Mouse (Mus musculus) midbrain, postnatal 0 days (tissue): ENCODE measurements around the gene Myl12a. TPM values are rescaled to one million over a fixed set of nuclear protein-coding genes. Genes with fewer than 3 reads are reported as not detected.
"Not testable (repeated sequence)": the region's sequence is repeated elsewhere in the genome, so short reads cannot be mapped to it uniquely, and the experiment has no call there.

Source experiments
- ATAC-seq: fragments of 200-750 bp; cut with Nextera tagmentation; 2 replicates; pipeline ENCODE4 v1.8.0; 2017; ENCODE audit warnings: moderate number of reproducible peaks, mild to moderate bottlenecking, moderate TSS enrichment, moderate library complexity; ENCODE audit not compliant: low FRiP score
- DNase-seq: peaks from one replicate; pipeline ENCODE4 v3.0.0-alpha.2; 2015; ENCODE audit warnings: low spot score
- H3K27ac ChIP-seq: fragments of 300-500 bp; sonication (generic); 2 replicates; pipeline ENCODE4 v1.5.1; 2014; ENCODE audit warnings: low read depth, mild to moderate bottlenecking, low read length, mixed read lengths
- H3K27me3 ChIP-seq: fragments of 300-500 bp; sonication (generic); 2 replicates; pipeline ENCODE4 v1.6.1; 2014; ENCODE audit warnings: low read length, control low read depth, mixed read lengths; ENCODE audit not compliant: insufficient read depth
- H3K36me3 ChIP-seq: fragments of 300-500 bp; sonication (generic); 2 replicates; pipeline ENCODE4 v1.6.1; 2014; ENCODE audit warnings: low read length, control low read depth, mixed read lengths; ENCODE audit not compliant: insufficient read depth
- H3K4me1 ChIP-seq: fragments of 300-500 bp; sonication (generic); 2 replicates; pipeline ENCODE4 v1.6.1; 2014; ENCODE audit warnings: mild to moderate bottlenecking, control low read depth, antibody characterized with exemption, low read length, mixed read lengths; ENCODE audit not compliant: insufficient read depth
- H3K4me2 ChIP-seq: fragments of 300-500 bp; sonication (generic); 2 replicates; pipeline ENCODE4 v1.6.1; 2014; ENCODE audit warnings: low read depth, mild to moderate bottlenecking, low read length, mixed read lengths; ENCODE audit not compliant: poor library complexity, severe bottlenecking
- H3K4me3 ChIP-seq: fragments of 300-500 bp; sonication (generic); 2 replicates; pipeline ENCODE4 v1.5.1; 2014; ENCODE audit warnings: low read depth, mild to moderate bottlenecking, low read length, moderate library complexity
- H3K9ac ChIP-seq: fragments of 300-500 bp; sonication (generic); replicated peaks from 2 replicates; pipeline ENCODE4 v1.6.1; 2014; ENCODE audit warnings: mild to moderate bottlenecking, low read length, moderate library complexity, mixed read lengths; ENCODE audit not compliant: poor library complexity, severe bottlenecking
- H3K9me3 ChIP-seq: fragments of 300-500 bp; sonication (generic); 2 replicates; pipeline ENCODE4 v1.6.1; 2016; ENCODE audit warnings: low read length, control low read depth
- CTCF ChIP-seq: IDR thresholded peaks from 2 replicates; pipeline ENCODE4 v1.5.1; 2016; ENCODE audit warnings: antibody characterized with exemption, mild to moderate bottlenecking
- WGBS: fragments of 180-500 bp; shearing (Covaris S2); extraction: QIAGEN DNeasy Blood & Tissue Kit; methylation state at CpG from one replicate; pipeline ENCODE4 v1.1.7; 2014; 5-methylcytosine and 5-hydroxymethylcytosine counted together
- polyA plus RNA-seq: library from polyadenylated mRNA; unstranded; fragments of >200 nt; fragmentation: Nextera tagmentation; extraction: Ambion mirVana; gene quantifications from 2 replicates; pipeline ENCODE4 v1.2.1, GENCODE M21; 2015
- total RNA-seq: library from RNA; depleted of rRNA; stranded (reverse); fragments of >200 nt; gene quantifications from 2 replicates; pipeline ENCODE4 v1.2.3, GENCODE M21; 2014

Myl12a gene
- total and polyA plus RNA-seq, 2 experiments from 2014 or later: 40.9 to 65.3 TPM

DNA sequence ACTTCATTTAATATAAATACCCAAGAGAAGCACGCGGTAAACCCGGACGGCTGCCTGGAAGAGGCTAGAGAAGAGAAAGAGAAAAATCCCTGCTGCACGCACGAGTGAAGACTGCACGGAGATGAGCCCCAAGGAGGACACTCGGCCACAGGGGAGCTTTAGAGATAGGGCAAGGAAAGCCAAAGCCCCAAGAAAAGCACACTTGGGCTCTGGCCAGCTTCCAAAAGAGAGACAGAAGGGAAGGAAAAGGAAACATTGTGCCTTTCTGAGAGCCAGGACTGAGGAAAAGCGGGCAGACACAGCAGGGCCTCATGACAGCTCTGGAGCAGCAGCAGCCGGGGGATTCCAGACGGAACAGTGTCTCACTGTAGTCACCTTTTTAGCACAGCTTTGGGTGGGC, 31.5 kb downstream of the Myl12a start:
- no peak for TF ChIP-seq CTCF
- DNase-seq: peak; percentile 30

DNA sequence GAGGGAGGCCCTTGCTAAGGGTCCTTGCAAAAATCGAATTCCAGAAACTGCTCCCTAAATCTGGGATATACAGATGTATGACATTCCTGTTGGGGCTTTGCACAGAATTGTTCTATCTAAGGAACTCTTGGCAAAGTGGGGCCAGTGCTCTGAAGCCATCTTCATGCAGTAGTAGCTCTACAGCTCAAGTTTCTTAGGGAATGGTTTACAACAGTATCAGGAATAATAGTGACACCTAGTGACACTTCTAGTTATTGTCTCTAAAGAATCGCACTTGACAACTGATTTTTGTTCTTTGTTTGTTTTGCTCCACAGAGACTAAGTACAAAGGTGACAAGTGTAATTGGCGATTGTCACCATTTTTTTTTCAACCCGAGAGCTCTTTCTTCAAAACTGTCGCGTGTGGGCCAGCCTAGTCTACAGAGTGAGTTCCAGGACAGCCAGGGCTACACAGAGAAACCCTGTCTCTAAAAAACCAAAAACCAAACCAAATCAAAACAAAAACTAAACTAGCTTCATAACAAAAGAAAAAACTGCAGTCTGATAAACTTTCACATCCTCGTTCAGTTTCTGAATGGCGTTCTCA, 34.0 kb downstream of the Myl12a start:
- Histone ChIP-seq H3K27me3 (no peaks in the 10 kb centered on the region), H3K9me3 (no peaks in the 10 kb centered on the region), H3K4me1 (no peaks in the 10 kb centered on the region), H3K27ac (no peak overlapping the region), H3K36me3 (peaks cover 6% of the 10 kb centered on the region), H3K9ac (no peak overlapping the region), H3K4me2 (no peak overlapping the region), H3K4me3 (no peak overlapping the region)
- WGBS: 26% methylated on average over 8 of the region's 8 CpGs
- peak; percentile 83 for TF ChIP-seq CTCF
- DNase-seq: peak; percentile 84
- ATAC-seq: no peak

More for the DNA sequence above, 31.5 kb downstream of the Myl12a start:
- Histone ChIP-seq H3K27me3 (no peaks in the 10 kb centered on the region), H3K4me3 (no peak overlapping the region), H3K9ac (no peak overlapping the region), H3K4me1 (no peaks in the 10 kb centered on the region), H3K36me3 (peaks cover 21% of the 10 kb centered on the region), H3K4me2 (no peak overlapping the region), H3K9me3 (no peaks in the 10 kb centered on the region), H3K27ac (no peak overlapping the region)
- no peak for ATAC-seq
- WGBS: 46% methylated on average over 11 of the region's 11 CpGs

DNA sequence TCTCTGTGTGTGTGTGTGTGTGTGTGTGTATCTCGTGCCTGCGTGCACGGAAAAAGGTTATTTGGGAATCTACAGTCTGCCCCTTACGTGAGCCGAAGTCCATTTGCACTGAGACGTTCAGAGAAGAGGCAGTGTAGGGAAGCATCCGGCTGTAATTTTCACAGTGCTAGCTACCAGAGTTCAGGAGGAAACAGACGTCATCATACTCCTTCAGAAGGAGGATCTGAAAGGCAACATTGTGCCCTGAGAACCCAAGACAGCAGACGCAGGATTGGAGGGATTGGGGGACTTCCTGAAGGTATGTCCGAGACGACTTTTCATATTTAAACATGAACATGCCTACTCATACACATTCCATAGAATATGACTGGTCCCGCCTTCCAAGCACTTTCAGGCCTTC, 35.0 kb downstream of the Myl12a start:
- H3K9ac ChIP-seq: no peak overlapping the region
- H3K27ac ChIP-seq: no peak overlapping the region
- no peaks in the 10 kb centered on the region for H3K9me3 ChIP-seq
- no peaks in the 10 kb centered on the region for H3K36me3 ChIP-seq
- no peak for DNase-seq
- ATAC-seq: no peak
- WGBS: 40% methylated on average over 12 of the region's 12 CpGs
- TF ChIP-seq CTCF: no peak
- no peaks in the 10 kb centered on the region for H3K27me3 ChIP-seq
- H3K4me2 ChIP-seq: no peak overlapping the region
- H3K4me1 ChIP-seq: no peaks in the 10 kb centered on the region
- H3K4me3 ChIP-seq: no peak overlapping the region

DNA sequence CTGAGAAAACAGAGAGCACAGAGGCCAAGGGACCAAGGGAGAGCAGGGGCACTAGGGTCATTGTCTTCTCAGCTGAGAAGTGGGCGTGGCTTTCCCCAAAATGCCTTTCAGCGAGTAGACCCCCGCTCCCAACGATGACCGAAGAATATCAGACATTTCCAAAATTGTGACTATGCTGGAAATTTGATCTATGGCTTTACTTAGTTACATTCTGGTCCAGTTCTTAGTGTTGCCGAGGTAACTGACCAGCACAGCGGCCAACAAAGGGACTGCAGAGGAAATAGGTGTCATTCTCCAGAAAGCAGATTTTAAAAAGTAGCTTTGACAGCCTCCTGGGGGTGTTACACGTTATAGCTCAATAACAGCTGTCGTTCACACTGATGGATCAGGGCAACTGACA, 35.5 kb downstream of the Myl12a start:
- DNase-seq: no peak
- no peaks in the 10 kb centered on the region for H3K36me3 ChIP-seq
- H3K27me3 ChIP-seq: no peaks in the 10 kb centered on the region
- no peaks in the 10 kb centered on the region for H3K4me1 ChIP-seq
- H3K4me2 ChIP-seq: no peak overlapping the region
- H3K9ac ChIP-seq: no peak overlapping the region
- peak; percentile 46 for TF ChIP-seq CTCF
- no peaks in the 10 kb centered on the region for H3K9me3 ChIP-seq
- H3K4me3 ChIP-seq: no peak overlapping the region
- WGBS: 9% methylated on average over 9 of the region's 9 CpGs
- no peak for ATAC-seq
- H3K27ac ChIP-seq: no peak overlapping the region

DNA sequence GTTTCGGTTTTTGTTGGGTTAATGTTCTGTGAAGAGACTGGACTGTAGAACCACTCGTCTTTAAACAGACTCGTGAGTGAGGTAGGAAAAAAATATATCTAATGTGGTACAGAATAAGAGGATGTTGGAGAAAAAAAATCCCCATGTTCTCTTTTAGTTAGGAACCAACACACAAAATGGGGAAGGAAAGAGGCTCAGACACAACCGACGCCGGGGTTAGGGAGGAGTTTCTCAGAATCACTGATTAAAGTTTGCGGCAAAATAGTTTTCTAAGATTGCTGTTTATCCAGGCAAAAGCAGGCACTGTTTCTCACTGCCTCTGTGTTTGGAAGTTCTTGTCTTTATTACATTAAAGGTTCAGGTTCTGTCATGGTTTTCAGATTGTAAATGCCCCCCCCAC, 36.6 kb downstream of the Myl12a start:
- Histone ChIP-seq H3K9ac (no peak overlapping the region), H3K36me3 (no peaks in the 10 kb centered on the region), H3K27ac (no peak overlapping the region), H3K4me2 (no peak overlapping the region), H3K4me3 (no peak overlapping the region), H3K27me3 (no peaks in the 10 kb centered on the region), H3K9me3 (no peaks in the 10 kb centered on the region), H3K4me1 (no peaks in the 10 kb centered on the region)
- ATAC-seq: no peak
- 89% methylated on average over 7 of the region's 7 CpGs for WGBS
- TF ChIP-seq CTCF: no peak
- no peak for DNase-seq

DNA sequence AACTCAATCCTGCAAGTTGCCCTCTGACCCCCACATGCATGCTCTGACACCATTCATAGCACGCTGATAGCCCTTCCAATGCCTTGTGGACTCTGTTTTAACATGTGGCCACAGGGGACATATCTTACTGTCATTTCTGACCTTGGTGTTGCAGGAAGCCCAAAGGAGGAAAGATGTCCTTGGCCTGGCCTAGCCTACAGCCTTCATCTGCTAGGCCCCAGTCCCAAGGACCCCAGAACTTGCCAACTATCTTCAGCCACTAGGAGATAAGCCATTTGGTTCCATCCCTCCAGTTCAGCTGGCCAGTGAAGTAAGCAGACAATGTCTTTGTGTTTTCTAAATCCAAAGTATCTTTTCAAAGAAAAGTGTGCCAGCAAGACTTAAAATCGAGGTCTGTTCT, 37.4 kb downstream of the Myl12a start:
- DNase-seq (no peak), ATAC-seq (no peak)
- no peaks in the 10 kb centered on the region for H3K4me1 ChIP-seq
- H3K4me3 ChIP-seq: no peak overlapping the region
- H3K27me3 ChIP-seq: no peaks in the 10 kb centered on the region
- 72% methylated on average over 2 of the region's 2 CpGs for WGBS
- no peak for TF ChIP-seq CTCF
- H3K4me2 ChIP-seq: no peak overlapping the region
- no peak overlapping the region for H3K9ac ChIP-seq
- no peaks in the 10 kb centered on the region for H3K36me3 ChIP-seq
- H3K9me3 ChIP-seq: no peaks in the 10 kb centered on the region
- H3K27ac ChIP-seq: no peak overlapping the region

DNA sequence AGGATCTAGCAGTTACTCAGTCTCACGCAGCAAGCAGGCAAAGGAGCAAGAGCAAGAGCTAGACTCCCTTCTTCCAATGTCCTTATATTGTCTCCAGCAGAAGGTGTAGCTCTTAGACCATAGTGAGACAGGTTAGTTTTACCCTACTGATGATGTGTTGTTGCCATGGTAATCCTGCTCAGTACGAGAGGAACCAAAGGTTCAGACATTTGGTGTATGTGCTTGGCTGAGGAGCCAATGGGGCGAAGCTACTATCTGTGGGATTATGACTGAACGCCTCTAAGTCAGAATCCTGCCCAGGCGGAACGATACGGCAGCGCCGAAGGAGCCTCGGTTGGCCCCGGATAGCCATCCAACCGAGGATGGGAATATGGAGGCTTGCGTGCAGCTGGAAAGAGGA, 39.1 kb downstream of the Myl12a start:
- DNase-seq (peak; percentile 9), ATAC-seq (peak; percentile 100)
- H3K9me3 ChIP-seq, H3K4me1 ChIP-seq, H3K9ac ChIP-seq, H3K4me2 ChIP-seq, H3K36me3 ChIP-seq, H3K4me3 ChIP-seq, H3K27me3 ChIP-seq, H3K27ac ChIP-seq: not testable (repeated sequence)
- WGBS: 85% methylated on average over 13 of the region's 13 CpGs
